ENCODE assay signal across 8 mouse cellular contexts in the genomic region with DNA sequence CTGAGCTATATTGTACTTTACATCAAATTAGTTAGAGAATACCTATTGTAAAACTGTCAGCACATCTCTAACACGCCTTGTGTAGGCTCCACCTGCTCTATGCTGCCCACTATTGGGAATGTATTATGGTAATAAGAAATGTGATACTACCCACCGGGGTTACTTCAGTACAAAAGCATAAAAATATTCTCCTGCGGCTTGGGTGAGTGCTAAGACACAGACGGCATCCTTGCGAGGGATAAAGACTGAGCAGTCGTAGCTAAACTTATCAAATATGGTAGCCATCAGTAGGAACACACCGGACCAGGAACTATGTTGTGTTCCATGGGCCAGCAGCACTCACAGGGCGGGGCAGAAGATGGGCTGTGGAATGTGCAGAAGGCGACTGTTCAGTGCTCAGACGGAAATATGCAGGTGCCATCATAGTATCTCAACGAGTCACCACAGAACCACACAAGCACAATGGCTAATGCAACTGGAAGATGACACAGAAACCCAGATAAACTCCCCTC. TPM values are rescaled to one million over a fixed set of nuclear protein-coding genes. Genes with fewer than 3 reads are reported as not detected.
DNase-seq lines count a peak whose midpoint lies in the region; ATAC-seq and TF ChIP-seq lines count a peak whose summit lies in the region.

No protein-coding gene starts in this region.

- no peak for TF ChIP-seq CTCF in testis, adult 2 months (IDR thresholded peaks at IDR 0.05; ENCODE audit: control insufficient read depth, insufficient read depth, insufficient replicate concordance, low read depth, low read length)
- peak; percentile 71 for TF ChIP-seq CTCF in intestine, postnatal 0 days (IDR thresholded peaks at IDR 0.05; ENCODE audit: low read depth)
- peak; percentile 67 for TF ChIP-seq CTCF in midbrain, postnatal 0 days (IDR thresholded peaks at IDR 0.05)

- peak overlapping the region; percentile 81 for H3K4me2 ChIP-seq in intestine, postnatal 0 days (replicated peaks; ENCODE audit: low read depth)
- H3K4me2 ChIP-seq in midbrain, postnatal 0 days (ENCODE audit: low read depth, low read length, poor library complexity, severe bottlenecking), result peak overlapping the region; percentile 85

- H3K27me3 ChIP-seq in testis, adult 2 months (ENCODE audit: control insufficient read depth, insufficient read depth, low read length), result no peaks in the 10 kb centered on the region
- H3K27me3 ChIP-seq in intestine, postnatal 0 days (replicated peaks; ENCODE audit: control insufficient read depth, insufficient read depth, low read length), result no peaks in the 10 kb centered on the region
- no peaks in the 10 kb centered on the region for H3K27me3 ChIP-seq in midbrain, postnatal 0 days (ENCODE audit: insufficient read depth, low read length)

- H3K36me3 ChIP-seq in testis, adult 2 months (ENCODE audit: control insufficient read depth, insufficient read depth, low read length), result no peaks in the 10 kb centered on the region
- H3K36me3 ChIP-seq in intestine, postnatal 0 days (ENCODE audit: control insufficient read depth, insufficient read depth), result peaks cover 10% of the 10 kb centered on the region; the same call in 1 of the 2 replicates
- no peaks in the 10 kb centered on the region for H3K36me3 ChIP-seq in midbrain, postnatal 0 days (ENCODE audit: insufficient read depth, low read length)

- H3K9ac ChIP-seq in intestine, postnatal 0 days (ENCODE audit: low read depth, low read length), result peak overlapping the region; percentile 99
- peak overlapping the region; percentile 97 for H3K9ac ChIP-seq in midbrain, postnatal 0 days (replicated peaks; ENCODE audit: low read length, poor library complexity, severe bottlenecking)

- 2% methylated on average over 11 of the region's 11 CpGs for WGBS in intestine, postnatal 0 days
- WGBS in midbrain, postnatal 0 days, result under 1% methylated on average over 11 of the region's 11 CpGs

- DNase-seq in testis, postnatal 10 days (ENCODE audit: low spot score), result no peak
- DNase-seq in cerebellum, postnatal 25 days, result peak; percentile 65 to 71
- peak; percentile 15 for DNase-seq in gastrocnemius, postnatal 25 days
- DNase-seq in liver, result peak; percentile 70
- DNase-seq in midbrain, postnatal 0 days (ENCODE audit: low spot score), result peak; percentile 71
- DNase-seq in thymus, postnatal 0 days (ENCODE audit: low spot score), result peak; percentile 61

- TF ChIP-seq POLR2A in testis, adult 2 months (IDR thresholded peaks at IDR 0.05; ENCODE audit: control insufficient read depth, low read depth, low read length), result 0 out of 2 replicates have a peak, but pooled peaks have one; percentile 25

- no peak for ATAC-seq in intestine, postnatal 0 days
- ATAC-seq in midbrain, postnatal 0 days (ENCODE audit: low FRiP score), result no peak

- peaks cover 10% of the 10 kb centered on the region for H3K4me1 ChIP-seq in testis, adult 2 months (ENCODE audit: control insufficient read depth, insufficient read depth, low read length)
- peaks cover 5% of the 10 kb centered on the region; the same call in 1 of the 2 replicates for H3K4me1 ChIP-seq in intestine, postnatal 0 days (replicated peaks; ENCODE audit: control insufficient read depth, insufficient read depth, low read length)
- peaks cover 9% of the 10 kb centered on the region; the same call in 1 of the 2 replicates for H3K4me1 ChIP-seq in midbrain, postnatal 0 days (ENCODE audit: insufficient read depth, low read length)

- H3K9me3 ChIP-seq in intestine, postnatal 0 days (ENCODE audit: control insufficient read depth), result no peaks in the 10 kb centered on the region
- H3K9me3 ChIP-seq in midbrain, postnatal 0 days (ENCODE audit: low read length), result no peaks in the 10 kb centered on the region

- peak overlapping the region; percentile 32 for H3K4me3 ChIP-seq in testis, adult 2 months (ENCODE audit: control insufficient read depth, low read depth, low read length)
- H3K4me3 ChIP-seq in intestine, postnatal 0 days (ENCODE audit: low read depth, low read length), result peak overlapping the region; percentile 84
- peak overlapping the region; percentile 91 for H3K4me3 ChIP-seq in midbrain, postnatal 0 days (ENCODE audit: low read depth, low read length)

- peak overlapping the region; percentile 3; the same call in 1 of the 2 replicates for H3K27ac ChIP-seq in testis, adult 2 months (ENCODE audit: control insufficient read depth, insufficient read depth, low read depth, low read length)
- peak overlapping the region; percentile 100 for H3K27ac ChIP-seq in intestine, postnatal 0 days (ENCODE audit: low read depth, low read length)
- H3K27ac ChIP-seq in midbrain, postnatal 0 days (ENCODE audit: low read depth, low read length), result peak overlapping the region; percentile 99

RNA-seq across cellular contexts. Expression of a gene that starts 3.3 kb away (rescaled TPM):
- polyA plus RNA-seq in testis, adult 2 months (2012; rRNA removed), result 71.5 and 83.6 TPM in 2 replicates
- total RNA-seq in gastrocnemius, postnatal 25 days (2021), result 10 to 100 TPM; 11.8 to 13.0 TPM
- 9.4 and 10.0 TPM in 2 replicates for polyA plus RNA-seq in intestine, postnatal 0 days (2015; fragmentation: Nextera tagmentation; extraction: Ambion mirVana)
- total RNA-seq in midbrain, postnatal 0 days (2014; rRNA removed), result 40.8 and 55.6 TPM in 2 replicates
- polyA plus RNA-seq in midbrain, postnatal 0 days (2015; fragmentation: Nextera tagmentation; extraction: Ambion mirVana), result 9.5 and 11.2 TPM in 2 replicates
- polyA plus RNA-seq in thymus, postnatal 0 days (2015; fragmentation: Nextera tagmentation; extraction: Ambion mirVana), result 28.5 and 34.9 TPM in 2 replicates

Comparison
In these comparisons a context has a peak if more than half of its experiments do, and no peak if none do; other contexts are left out.
1. H3K27ac ChIP-seq: peak in every context shown above with its lines; median percentile 100 in intestine, postnatal 0 days; 99 in midbrain, postnatal 0 days; 3 in testis, adult 2 months.
2. H3K4me3 ChIP-seq: peak in every context shown above with its lines; median percentile 91 in midbrain, postnatal 0 days; 84 in intestine, postnatal 0 days; 32 in testis, adult 2 months.